Mouse (Mus musculus) embryonic facial prominence, embryonic 11.5 days (tissue): ENCODE measurements around the gene Herpud2. TPM values are rescaled to one million over a fixed set of nuclear protein-coding genes. Genes with fewer than 3 reads are reported as not detected.

Source experiments
- ATAC-seq: fragments of 200-750 bp; cut with Nextera tagmentation; replicated peaks from 2 replicates; pipeline ENCODE4 v1.8.0; 2017; ENCODE audit warnings: low read depth; ENCODE audit not compliant: insufficient number of reproducible peaks, low FRiP score, low TSS enrichment
- DNase-seq: peaks from one replicate; pipeline ENCODE4 v3.0.0-alpha.2; 2015; ENCODE audit warnings: low spot score
- H3K27ac ChIP-seq: fragments of 300-500 bp; sonication (generic); replicated peaks from 2 replicates; pipeline ENCODE4 v1.5.1; 2014; ENCODE audit warnings: mild to moderate bottlenecking, low read depth, low read length, control low read depth
- H3K27me3 ChIP-seq: fragments of 300-500 bp; sonication (generic); 2 replicates; pipeline ENCODE4 v1.6.1; 2014; ENCODE audit warnings: mild to moderate bottlenecking, low read length, moderate library complexity, mixed read lengths; ENCODE audit not compliant: control insufficient read depth, insufficient read depth
- H3K36me3 ChIP-seq: fragments of 300-500 bp; sonication (generic); replicated peaks from 2 replicates; pipeline ENCODE4 v1.6.1; 2014; ENCODE audit warnings: low read depth, mild to moderate bottlenecking, low read length, moderate library complexity, mixed read lengths; ENCODE audit not compliant: control insufficient read depth, insufficient read depth
- H3K4me1 ChIP-seq: fragments of 300-500 bp; sonication (generic); 2 replicates; pipeline ENCODE4 v1.6.1; 2014; ENCODE audit warnings: low read length, mixed read lengths; ENCODE audit not compliant: control insufficient read depth, insufficient read depth
- H3K4me2 ChIP-seq: fragments of 300-500 bp; sonication (generic); 2 replicates; pipeline ENCODE4 v1.6.1; 2014; ENCODE audit warnings: low read depth, mild to moderate bottlenecking, control low read depth, low read length, moderate library complexity
- H3K4me3 ChIP-seq: fragments of 300-500 bp; sonication (generic); 2 replicates; pipeline ENCODE4 v1.5.1; 2014; ENCODE audit warnings: low read depth, low read length, control low read depth
- H3K9ac ChIP-seq: fragments of 300-500 bp; sonication (generic); replicated peaks from 2 replicates; pipeline ENCODE4 v1.6.1; 2014; ENCODE audit warnings: mild to moderate bottlenecking, control low read depth, low read length
- H3K9me3 ChIP-seq: fragments of 300-500 bp; sonication (generic); replicated peaks from 2 replicates; pipeline ENCODE4 v1.6.1; 2016; ENCODE audit warnings: mild to moderate bottlenecking, low read length, inconsistent platforms, mixed read lengths; ENCODE audit not compliant: control insufficient read depth
- WGBS: fragments of 180-500 bp; shearing (Covaris S2); extraction: QIAGEN DNeasy Blood & Tissue Kit; methylation state at CpG from one replicate; pipeline ENCODE4 v1.1.7; 2014; 5-methylcytosine and 5-hydroxymethylcytosine counted together
- polyA plus RNA-seq: library from polyadenylated mRNA; unstranded; fragments of >200 nt; fragmentation: Nextera tagmentation; extraction: Ambion mirVana; gene quantifications from 2 replicates; pipeline ENCODE4 v1.2.1, GENCODE M21; 2014

Herpud2 gene
- polyA plus RNA-seq, 1 experiment from 2014 or later, result 27.5 TPM

- no peaks in the 10 kb centered on the region; the same call in 1 of the 2 replicates for H3K36me3 ChIP-seq
- H3K27ac ChIP-seq, result no peak overlapping the region
- no peak overlapping the region for H3K4me2 ChIP-seq
- no peaks in the 10 kb centered on the region for H3K9me3 ChIP-seq
- no peak overlapping the region for H3K9ac ChIP-seq
- no peaks in the 10 kb centered on the region for H3K4me1 ChIP-seq
- DNase-seq (peak; percentile 56), ATAC-seq (no peak)
- H3K4me3 ChIP-seq, result no peak overlapping the region
- H3K27me3 ChIP-seq, result no peaks in the 10 kb centered on the region
These were observed 47.0 kb downstream of the Herpud2 start for GRCm38 (mm10) chr9:25104638-25105037.

DNA sequence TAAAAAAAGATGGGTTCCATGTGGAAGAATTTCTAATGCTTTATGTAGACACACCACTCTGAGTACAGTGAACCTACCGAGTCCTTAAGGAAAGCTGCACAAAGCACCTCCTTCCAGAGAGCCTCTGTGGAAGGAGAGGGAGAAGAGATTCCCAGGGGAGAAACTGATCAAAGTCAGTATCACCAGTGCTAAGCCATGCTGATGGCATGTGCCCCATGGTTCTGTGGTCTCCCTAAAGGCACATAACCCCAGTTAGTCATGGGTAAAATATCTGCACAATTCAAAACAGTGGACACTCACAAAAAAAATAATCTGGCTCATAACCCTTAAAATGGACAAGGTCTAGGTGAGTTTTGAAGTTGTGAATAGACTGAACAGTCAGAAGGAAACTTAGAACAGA, 48.7 kb downstream of the Herpud2 start:
- Histone ChIP-seq H3K9me3 (no peaks in the 10 kb centered on the region), H3K4me3 (no peak overlapping the region), H3K27me3 (no peaks in the 10 kb centered on the region), H3K27ac (no peak overlapping the region), H3K9ac (no peak overlapping the region), H3K4me2 (no peak overlapping the region), H3K36me3 (no peaks in the 10 kb centered on the region; the same call in 1 of the 2 replicates), H3K4me1 (no peaks in the 10 kb centered on the region)
- 84% methylated on average over 1 of the region's 1 CpGs for WGBS
- no peak for DNase-seq
- no peak for ATAC-seq

DNA sequence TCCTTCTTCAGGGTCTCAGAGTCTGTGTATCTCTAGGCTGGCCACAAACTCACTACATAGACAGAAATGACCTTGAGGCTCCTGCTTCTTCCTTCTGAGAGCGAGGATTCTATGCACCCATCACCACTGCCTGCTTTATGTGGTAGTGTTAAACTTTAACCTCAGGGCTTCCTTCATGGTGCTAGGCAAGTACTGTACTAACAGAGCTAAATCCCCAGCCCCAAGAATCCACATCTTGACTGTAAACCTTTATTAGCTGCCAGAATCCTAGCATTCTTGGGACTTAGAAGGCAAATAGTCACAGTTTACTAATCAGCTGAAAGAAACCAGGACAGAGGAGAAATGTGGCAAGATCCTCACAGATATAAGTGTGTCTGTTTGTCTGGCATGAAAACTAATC, 60.8 kb downstream of the Herpud2 start:
- no peaks in the 10 kb centered on the region for H3K27me3 ChIP-seq
- no peaks in the 10 kb centered on the region for H3K4me1 ChIP-seq
- no peak overlapping the region for H3K9ac ChIP-seq
- H3K36me3 ChIP-seq, result no peaks in the 10 kb centered on the region
- H3K4me2 ChIP-seq, result no peak overlapping the region
- no peak for DNase-seq
- ATAC-seq, result no peak
- H3K4me3 ChIP-seq, result no peak overlapping the region
- WGBS, result 50% methylated on average over 1 of the region's 1 CpGs
- no peaks in the 10 kb centered on the region for H3K9me3 ChIP-seq
- H3K27ac ChIP-seq, result no peak overlapping the region

GRCm38 (mm10) chr9:25089122-25089521, 62.5 kb downstream of the Herpud2 start, which contains the start of gene Gm10181:
TSS of gene Gm10181 (plus strand) at chr9:25089422.
- Histone ChIP-seq H3K4me3 (no peak within 1 kb of the TSS), H3K27me3 (no peaks in the 10 kb centered on the region), H3K4me1 (no peaks in the 10 kb centered on the region), H3K9me3 (no peaks in the 10 kb centered on the region), H3K27ac (no peak within 1 kb of the TSS), H3K4me2 (no peak within 1 kb of the TSS), H3K9ac (no peak within 1 kb of the TSS), H3K36me3 (no peaks in the 10 kb centered on the region)
- WGBS, result 83% methylated on average over 2 of the region's 2 CpGs
- ATAC-seq (no peak), DNase-seq (no peak)

DNA sequence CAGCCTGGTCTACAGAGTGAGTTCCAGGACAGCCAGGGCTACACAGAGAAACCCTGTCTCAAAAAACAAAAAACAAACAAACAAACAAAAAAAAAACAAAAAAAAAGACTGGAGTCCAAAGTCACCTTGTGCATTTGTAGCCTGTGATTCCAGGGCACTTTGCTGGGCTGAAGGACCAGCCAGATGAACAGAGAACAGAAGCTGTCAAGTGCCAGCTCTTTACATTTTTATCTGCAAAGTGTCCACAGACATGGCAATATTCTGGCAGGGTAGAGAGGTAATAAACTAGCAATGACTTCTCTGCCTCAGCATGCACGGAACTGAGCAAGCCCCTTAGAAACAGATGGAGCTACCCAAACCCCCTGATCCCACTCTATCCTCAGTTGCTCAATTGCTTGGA, 75.1 kb downstream of the Herpud2 start:
- Histone ChIP-seq H3K27me3 (no peaks in the 10 kb centered on the region), H3K9me3 (no peaks in the 10 kb centered on the region), H3K9ac (no peak overlapping the region), H3K27ac (no peak overlapping the region), H3K36me3 (no peaks in the 10 kb centered on the region), H3K4me1 (no peaks in the 10 kb centered on the region), H3K4me2 (no peak overlapping the region), H3K4me3 (no peak overlapping the region)
- ATAC-seq, result no peak
- 86% methylated on average over 1 of the region's 1 CpGs for WGBS
- no peak for DNase-seq

GRCm38 (mm10) chr9:25075977-25076376, 75.6 kb downstream of the Herpud2 start:
- no peaks in the 10 kb centered on the region for H3K27me3 ChIP-seq
- DNase-seq (no peak), ATAC-seq (no peak)
- no peaks in the 10 kb centered on the region for H3K36me3 ChIP-seq
- no peak overlapping the region for H3K4me3 ChIP-seq
- H3K4me1 ChIP-seq, result no peaks in the 10 kb centered on the region
- H3K9ac ChIP-seq, result no peak overlapping the region
- no peak overlapping the region for H3K27ac ChIP-seq
- H3K4me2 ChIP-seq, result no peak overlapping the region
- no peaks in the 10 kb centered on the region for H3K9me3 ChIP-seq
- 84% methylated on average over 3 of the region's 3 CpGs for WGBS

- Histone ChIP-seq H3K27ac (no peak overlapping the region), H3K9ac (no peak overlapping the region), H3K4me3 (no peak overlapping the region), H3K27me3 (no peaks in the 10 kb centered on the region), H3K4me1 (no peaks in the 10 kb centered on the region), H3K36me3 (no peaks in the 10 kb centered on the region), H3K9me3 (no peaks in the 10 kb centered on the region), H3K4me2 (no peak overlapping the region)
- DNase-seq (no peak), ATAC-seq (no peak)
- 89% methylated on average over 1 of the region's 1 CpGs for WGBS
These were observed 79.0 kb downstream of the Herpud2 start for GRCm38 (mm10) chr9:25072666-25073065.

DNA sequence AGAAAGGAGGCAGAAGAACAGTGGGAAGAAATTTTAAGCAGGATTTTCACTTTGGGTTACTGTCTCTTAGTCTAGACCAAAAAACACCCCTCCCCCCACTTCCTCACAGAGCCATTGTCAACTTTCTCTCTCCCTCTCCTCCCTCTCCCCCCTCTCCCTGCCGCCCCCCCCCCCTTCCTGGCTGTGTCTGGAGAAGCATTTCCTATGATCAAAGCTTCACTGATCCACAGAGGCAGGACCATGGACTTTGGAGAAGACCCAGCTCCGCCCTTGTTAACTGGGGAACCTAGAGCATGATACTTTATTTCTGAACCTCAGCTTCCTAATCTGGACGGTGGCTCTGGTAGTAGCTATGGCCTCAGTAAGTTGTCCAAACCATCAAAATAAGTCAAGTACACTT, 92.9 kb downstream of the Herpud2 start:
- Histone ChIP-seq H3K9ac (no peak overlapping the region), H3K4me1 (no peaks in the 10 kb centered on the region), H3K9me3 (no peaks in the 10 kb centered on the region), H3K27ac (no peak overlapping the region), H3K27me3 (no peaks in the 10 kb centered on the region), H3K4me2 (no peak overlapping the region), H3K36me3 (no peaks in the 10 kb centered on the region), H3K4me3 (no peak overlapping the region)
- ATAC-seq (no peak), DNase-seq (no peak)
- WGBS, result 69% methylated on average over 2 of the region's 3 CpGs
